Mouse (Mus musculus): Measurements from ENCODE around the gene Scube1. TPM values are rescaled to one million over a fixed set of nuclear protein-coding genes. Genes with fewer than 3 reads are reported as not detected.
A peak's percentile ranks its signal among the peaks of the same experiment; 100 is the strongest.

Gene Scube1
- polyA plus RNA-seq, 1 experiment: 38.6 TPM

DNA sequence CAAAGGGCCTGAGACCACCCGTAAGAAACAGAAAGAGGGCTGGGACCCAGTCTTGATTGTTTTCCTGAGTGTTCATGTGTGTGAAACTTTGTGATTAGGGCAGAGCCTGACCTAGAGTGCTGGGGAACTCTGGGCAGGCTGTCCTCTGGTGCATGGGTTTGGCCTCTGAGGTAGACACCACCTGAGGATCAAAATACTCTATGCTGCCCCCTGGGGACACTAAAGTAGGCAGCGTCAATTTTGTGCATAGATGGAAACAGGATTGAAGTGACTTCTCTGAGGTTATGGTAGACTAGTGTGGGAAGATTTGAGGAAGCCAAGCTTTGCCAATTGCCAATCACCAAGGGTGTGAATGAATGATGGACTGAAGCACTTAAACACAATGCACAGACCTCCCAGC is 154.2 kb downstream of the Scube1 start:
- DNase-seq (ENCODE audit: extremely low spot score in 1 of 2, low spot score in 1 of 2): no peak

DNA sequence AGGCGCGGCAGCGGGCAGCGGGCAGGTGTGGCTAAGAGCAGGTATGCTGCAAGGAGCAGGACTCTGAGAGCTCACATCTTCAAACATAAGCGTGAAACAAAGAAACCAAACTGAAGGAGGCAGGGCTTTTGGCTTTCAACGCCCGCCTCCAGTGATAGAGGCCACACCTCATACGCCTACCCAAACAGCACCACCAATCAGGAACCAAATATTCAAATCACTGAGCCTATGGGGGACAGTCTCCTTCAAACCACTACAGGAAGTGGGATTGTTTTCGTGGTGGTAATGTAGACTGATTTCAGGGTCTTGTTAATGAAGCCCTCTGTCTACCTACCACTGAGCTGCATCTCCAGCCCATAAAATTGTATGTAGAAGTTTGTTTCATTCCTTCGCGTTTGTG is 155.1 kb downstream of the Scube1 start:
- DNase-seq (ENCODE audit: extremely low spot score in 1 of 2, low spot score in 1 of 2): no peak

DNA sequence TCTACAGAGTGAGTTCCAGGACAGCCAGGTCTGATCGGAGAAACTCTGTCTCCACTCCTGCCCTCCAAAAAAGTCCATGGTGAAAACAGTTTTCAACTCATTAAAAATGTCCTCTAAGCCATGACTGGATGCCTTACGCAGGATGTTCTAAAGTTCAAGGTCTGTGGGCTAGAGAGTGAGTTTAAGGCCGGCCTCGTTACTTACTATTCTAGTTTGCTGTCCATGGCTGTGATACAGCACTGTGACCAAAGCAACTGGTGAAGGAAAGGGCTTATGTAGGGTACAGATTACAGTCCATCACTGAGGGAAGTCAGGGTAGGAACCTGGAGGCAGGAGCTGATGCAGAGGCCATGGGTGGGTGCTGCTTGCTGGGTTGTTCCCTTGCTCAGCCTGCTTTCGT is 156.3 kb downstream of the Scube1 start:
- DNase-seq (ENCODE audit: extremely low spot score in 1 of 2, low spot score in 1 of 2): no peak

DNA sequence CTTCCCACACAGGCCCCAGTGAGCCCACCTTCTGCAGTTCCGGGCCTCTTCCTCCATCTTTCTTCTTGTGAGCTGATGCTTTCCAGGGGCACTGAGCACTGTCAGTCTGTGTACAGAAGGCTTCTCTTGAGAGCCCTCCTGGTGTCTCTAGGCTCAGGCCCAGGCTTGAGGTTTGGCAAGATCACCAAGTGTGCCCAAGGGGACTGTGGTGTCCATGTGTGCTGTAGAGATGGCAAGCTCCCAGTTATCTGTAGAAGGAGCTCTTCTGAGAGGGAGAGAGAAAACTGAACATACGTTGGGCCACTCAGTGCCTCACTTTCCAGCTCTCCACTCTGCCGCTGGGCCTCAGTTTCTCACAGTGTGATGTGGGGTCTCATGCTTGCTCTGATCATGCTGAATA is 157.1 kb downstream of the Scube1 start:
- no peak for DNase-seq (ENCODE audit: extremely low spot score in 1 of 2, low spot score in 1 of 2)

DNA sequence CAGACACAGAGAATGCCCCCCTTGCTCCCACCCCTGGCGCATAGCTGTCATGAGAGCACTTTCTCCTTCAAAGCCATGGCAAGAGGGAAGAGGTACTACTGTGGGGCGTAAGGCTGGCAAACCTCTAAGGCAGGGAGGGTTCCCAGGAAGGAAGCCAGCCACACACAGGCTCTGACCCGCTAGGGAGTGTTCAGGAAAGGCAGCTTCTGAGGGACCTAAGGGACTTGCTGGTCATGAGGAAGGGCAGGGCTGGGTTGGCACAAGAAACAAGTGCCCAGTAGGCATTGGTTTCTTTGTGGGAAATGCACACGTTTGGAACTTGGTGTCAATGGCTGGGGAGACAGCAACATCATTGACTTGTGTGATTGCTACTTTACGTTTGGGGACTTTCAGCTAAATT is 158.8 kb downstream of the Scube1 start:
- DNase-seq (ENCODE audit: extremely low spot score in 1 of 2, low spot score in 1 of 2): no peak

DNA sequence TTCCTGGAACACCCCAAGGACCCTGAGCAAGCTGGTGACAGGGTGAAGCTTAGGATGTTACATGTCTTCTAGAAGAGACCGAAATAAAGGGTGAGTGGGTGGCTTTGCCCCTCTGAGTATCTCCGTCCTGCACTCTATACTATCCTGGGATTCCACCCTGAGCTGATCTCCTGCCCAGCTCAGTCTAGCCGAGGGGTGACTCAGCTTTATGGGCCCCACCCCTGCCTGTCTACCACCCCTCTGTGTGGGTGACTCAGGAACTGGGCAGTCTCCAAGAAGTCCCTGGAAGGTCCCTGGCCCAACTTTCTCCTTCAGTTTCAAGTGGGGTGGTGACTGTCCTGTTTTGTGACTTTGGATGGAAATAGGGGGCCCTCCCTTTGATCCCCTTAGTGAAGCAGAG is 159.4 kb downstream of the Scube1 start:
- DNase-seq (ENCODE audit: extremely low spot score in 1 of 2, low spot score in 1 of 2): no peak

DNA sequence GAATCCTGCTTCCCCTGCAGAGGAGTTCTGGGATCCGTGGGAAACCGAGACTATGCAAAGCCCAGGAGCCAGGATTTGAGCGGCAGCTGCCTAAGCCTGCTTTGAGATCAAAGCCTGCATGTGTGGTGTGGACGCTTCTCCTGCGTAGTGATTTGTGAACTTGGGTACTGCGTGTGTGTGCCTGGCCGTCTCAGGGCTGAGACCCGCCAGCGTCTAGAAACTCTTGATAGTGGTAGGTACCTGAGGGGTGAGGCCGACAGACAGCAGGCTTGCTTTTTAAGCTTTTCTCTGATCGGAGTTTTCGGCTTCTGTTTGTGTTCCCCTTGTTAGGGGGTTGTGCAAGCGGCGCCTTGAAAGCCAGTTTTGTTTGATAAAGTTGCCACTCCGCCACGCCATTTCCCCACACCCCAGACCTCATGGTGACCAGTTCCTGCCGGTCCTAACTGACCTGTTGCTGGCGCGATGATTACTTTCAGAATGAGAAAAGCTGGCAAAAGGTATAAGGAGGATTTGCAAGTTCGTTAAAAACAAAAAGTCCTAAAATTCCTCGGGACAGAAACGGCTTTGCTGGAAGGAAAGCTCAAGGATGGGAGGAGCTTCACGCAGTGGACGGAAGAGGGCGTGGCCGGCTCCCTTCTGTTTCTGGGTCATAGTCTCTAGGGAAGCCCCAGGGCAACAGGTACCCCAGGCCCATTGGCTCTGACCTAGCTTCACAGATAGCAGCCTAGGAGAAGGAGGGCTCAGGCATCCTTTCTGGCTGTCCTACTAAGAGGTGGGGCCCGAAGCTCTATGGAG is 160.8 kb downstream of the Scube1 start:
- no peak for DNase-seq (ENCODE audit: extremely low spot score in 1 of 2, low spot score in 1 of 2)

DNA sequence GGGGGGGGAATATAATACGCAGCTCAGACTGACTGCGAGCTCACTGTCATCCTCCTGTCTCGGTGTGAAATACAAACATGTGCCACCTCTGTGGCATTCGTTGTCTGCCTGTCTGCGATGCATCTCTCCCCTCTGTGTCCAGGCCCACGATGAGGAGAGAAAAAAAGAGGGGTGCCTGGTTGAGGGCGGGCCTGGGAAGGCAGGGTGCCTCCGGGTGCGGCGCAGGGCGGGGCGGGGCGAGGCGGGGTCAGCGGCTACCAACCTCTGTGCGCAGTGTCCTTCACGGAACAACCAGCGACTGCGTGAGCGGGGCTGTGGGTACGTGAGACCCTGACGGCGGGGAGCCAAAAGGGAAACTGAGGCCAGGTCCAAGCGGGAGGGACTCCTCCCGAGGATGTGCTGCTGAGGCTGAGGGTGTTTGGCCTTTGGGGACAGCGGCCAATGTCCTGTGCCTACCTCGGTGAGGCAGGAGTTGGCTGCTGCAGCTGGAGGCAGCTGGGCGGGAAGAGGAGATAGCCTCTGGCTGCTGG is 161.4 kb downstream of the Scube1 start, which contains the start of the genes Tspo and Mcat:
TSS of gene Tspo (plus strand) at position 266 of the 530 bp plus-strand sequence.
TSS of gene Mcat (minus strand) at position 461 of the 530 bp plus-strand sequence.
- no peak for DNase-seq (ENCODE audit: extremely low spot score in 1 of 2, low spot score in 1 of 2)

DNA sequence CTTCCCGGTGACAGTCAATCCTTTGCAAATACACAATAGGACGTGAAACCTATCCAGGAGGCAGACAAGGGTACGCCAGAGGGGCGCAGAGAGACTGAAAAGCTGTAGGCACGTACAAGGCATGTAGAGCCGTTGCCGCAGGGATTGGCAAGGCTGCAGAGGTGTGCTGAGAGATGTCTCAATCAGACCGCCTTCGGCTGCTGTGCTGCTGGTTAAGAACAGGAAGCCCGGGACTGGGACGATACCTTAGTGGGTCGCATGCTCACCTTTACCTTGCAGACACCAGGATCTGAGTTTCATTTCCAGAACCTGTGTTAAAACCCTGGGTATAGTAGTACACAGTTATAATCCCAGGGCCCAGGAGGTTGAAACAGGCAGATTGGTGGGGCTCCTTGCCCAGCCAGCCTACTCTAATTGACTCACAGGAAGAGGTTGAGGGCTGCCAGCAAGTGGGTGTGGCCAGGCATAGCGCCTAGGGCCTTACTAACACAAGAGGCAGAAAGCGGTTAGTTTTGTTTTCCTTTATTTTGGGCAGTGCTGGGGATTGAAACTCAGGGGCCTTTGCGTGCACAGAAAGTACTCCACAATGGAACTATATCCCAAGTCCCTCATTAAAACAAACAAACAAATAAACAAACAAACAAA is 162.1 kb downstream of the Scube1 start:
- DNase-seq (ENCODE audit: extremely low spot score in 1 of 2, low spot score in 1 of 2): peak; percentile 18 to 71

DNA sequence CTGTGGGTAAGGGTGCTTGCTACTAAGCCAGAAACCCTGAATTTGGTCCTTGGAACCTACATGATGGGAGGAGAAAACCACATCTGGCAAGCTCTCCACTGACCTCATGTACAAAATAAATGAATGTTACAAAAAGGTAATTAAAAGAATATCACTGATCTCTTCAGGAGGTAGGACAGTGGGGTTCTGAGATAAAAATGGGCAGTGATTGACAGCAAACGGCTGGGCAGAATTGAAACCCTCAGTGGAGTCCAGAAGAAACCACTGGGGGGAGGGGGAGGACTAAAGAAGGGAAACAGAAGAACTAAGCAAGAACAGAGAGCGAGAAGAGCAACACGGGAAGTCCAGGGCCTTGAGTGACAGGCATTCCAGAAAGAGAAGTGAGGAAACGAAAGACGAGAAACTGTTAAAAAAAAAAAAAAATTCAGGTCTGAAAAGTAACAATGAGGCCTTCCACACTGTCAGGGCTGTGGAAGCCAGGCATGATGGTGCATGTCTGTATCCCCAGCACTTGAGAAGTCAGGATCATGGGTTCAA is 163.8 kb downstream of the Scube1 start:
- DNase-seq (ENCODE audit: extremely low spot score in 1 of 2, low spot score in 1 of 2): no peak

DNA sequence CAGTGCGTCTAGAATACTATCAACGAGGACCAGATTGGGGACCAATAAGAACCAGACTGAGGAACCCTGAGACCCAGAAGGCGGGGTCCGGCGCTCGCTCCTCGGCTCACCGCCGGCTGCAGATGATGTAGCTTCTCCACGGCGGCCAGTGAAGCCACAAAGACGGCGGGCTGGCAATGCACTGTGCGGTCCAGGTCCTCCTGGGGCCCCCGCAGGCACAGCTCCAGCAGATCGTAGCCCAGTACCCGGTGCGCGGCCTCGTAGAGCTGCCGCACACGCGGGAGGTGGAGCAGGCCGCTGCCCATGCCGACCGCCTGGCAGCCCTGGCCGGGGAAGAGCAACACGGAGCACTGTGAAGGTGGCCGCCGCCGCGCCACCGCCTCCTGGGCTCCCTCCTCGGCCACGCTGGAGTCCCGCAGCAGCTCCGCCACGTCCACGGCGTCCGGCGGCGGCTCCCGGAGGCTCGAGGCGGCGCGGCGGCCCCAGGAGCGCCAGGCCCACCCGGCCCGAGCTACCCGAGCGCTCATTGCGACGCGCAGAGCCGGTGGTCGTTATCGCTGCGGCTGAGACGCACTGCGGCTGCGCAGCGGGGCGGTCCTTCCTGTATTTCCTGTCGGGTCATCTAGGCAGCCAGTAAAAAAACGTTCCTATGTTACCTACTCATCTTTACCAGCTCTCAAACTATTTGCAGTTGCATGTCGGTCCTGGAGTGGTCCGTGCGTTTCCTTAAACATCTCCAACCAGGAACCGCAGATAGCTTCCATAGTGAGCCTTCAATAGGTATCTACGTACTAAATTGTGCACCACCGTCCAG is 169.5 kb downstream of the Scube1 start:
- DNase-seq (ENCODE audit: extremely low spot score in 1 of 2, low spot score in 1 of 2): peak; percentile 68 to 87

Other genes starting within 250 kb of the Scube1 start
- gene Ttll1, start 214.1 kb downstream of the Scube1 start, polyA plus RNA-seq (2012; rRNA removed): 51.6 and 52.9 TPM in 2 replicates
- 0.30 and 0.59 TPM in 2 replicates for gene Bik, start 198.2 kb downstream of the Scube1 start, polyA plus RNA-seq (2012; rRNA removed)
- 10.9 and 11.3 TPM in 2 replicates for gene Tspo, start 161.4 kb downstream of the Scube1 start, polyA plus RNA-seq (2012; rRNA removed)
- gene Mcat, start 161.2 kb downstream of the Scube1 start, polyA plus RNA-seq (2012; rRNA removed): 23.9 and 29.6 TPM in 2 replicates
- gene Ttll12, start 129.9 kb downstream of the Scube1 start, polyA plus RNA-seq (2012; rRNA removed): 13.9 and 14.7 TPM in 2 replicates
- 127 and 144 TPM in 2 replicates for gene Mpped1, start 54.4 kb upstream of the Scube1 start, polyA plus RNA-seq (2012; rRNA removed)

Data from frontal cortex, adult 2 months (tissue).